Mouse (Mus musculus): Measurements from ENCODE around the gene 4930544D05Rik. TPM values are rescaled to one million over a fixed set of nuclear protein-coding genes. Genes with fewer than 3 reads are reported as not detected.
A peak's percentile ranks its signal among the peaks of the same experiment; 100 is the strongest.

The 4930544D05Rik gene
- total RNA-seq, 1 experiment: 0.45 TPM

GRCm38 (mm10) chr11:70583775-70584174, 31.9 kb upstream of the 4930544D05Rik start:
- in situ Hi-C loops (cut with MboI; ENCODE audit: low sequenced_read_pairs in 2 of 2, unreplicated experiment in 2 of 2): no loop called here
- Histone ChIP-seq H3K9me3 (ENCODE audit: control insufficient read depth, insufficient read depth, low read depth, low read length) (no peaks in the 10 kb centered on the region), H3K4me3 (ENCODE audit: insufficient read depth in 1 of 2, low read depth in 1 of 2, low read length in 2 of 2, poor library complexity in 1 of 2, severe bottlenecking in 1 of 2) (no peak overlapping the region), H3K27ac (ENCODE audit: insufficient read depth, low read depth, low read length, poor library complexity, severe bottlenecking) (no peak overlapping the region), H3K36me3 (ENCODE audit: control insufficient read depth, insufficient read depth, low read length, poor library complexity, severe bottlenecking) (peaks cover 3% of the 10 kb centered on the region; the same call in 1 of the 2 replicates), H3K4me1 (ENCODE audit: control insufficient read depth in 2 of 2, insufficient read depth in 2 of 2, low read length in 2 of 2, poor library complexity in 1 of 2) (peaks cover 0 to 18% of the 10 kb centered on the region in 2 experiments; a peak in 3 of 4 replicates), H3K9ac (ENCODE audit: insufficient read depth, low read depth, low read length, poor library complexity, severe bottlenecking) (no peak overlapping the region)
- no peak for TF ChIP-seq ZNF384 (IDR thresholded peaks at IDR 0.05; ENCODE audit: low read depth, low read length)
- no peak for TF ChIP-seq ZC3H11A (IDR thresholded peaks at IDR 0.05; ENCODE audit: borderline replicate concordance, low read depth, low read length)
- TF ChIP-seq CHD2 (IDR thresholded peaks at IDR 0.05; ENCODE audit: low read depth, low read length): no peak
- TF ChIP-seq MAFK (IDR thresholded peaks at IDR 0.05; ENCODE audit: insufficient read depth, low read depth, low read length): no peak
- no peak for TF ChIP-seq HCFC1 (IDR thresholded peaks at IDR 0.05; ENCODE audit: borderline replicate concordance, insufficient read depth, low read length)
- no peak for DNase-seq (ENCODE audit: low read depth, low spot score)

- Histone ChIP-seq H3K36me3 (ENCODE audit: control insufficient read depth, insufficient read depth, low read length, poor library complexity, severe bottlenecking) (no peaks in the 10 kb centered on the region), H3K27ac (ENCODE audit: insufficient read depth, low read depth, low read length, poor library complexity, severe bottlenecking) (no peak overlapping the region), H3K9me3 (ENCODE audit: control insufficient read depth, insufficient read depth, low read depth, low read length) (no peaks in the 10 kb centered on the region), H3K4me1 (ENCODE audit: control insufficient read depth in 2 of 2, insufficient read depth in 2 of 2, low read length in 2 of 2, poor library complexity in 1 of 2) (peaks cover 0 to 5% of the 10 kb centered on the region in 2 experiments; a peak in 1 of 4 replicates), H3K4me3 (ENCODE audit: insufficient read depth in 1 of 2, low read depth in 1 of 2, low read length in 2 of 2, poor library complexity in 1 of 2, severe bottlenecking in 1 of 2) (peak overlapping the region in 1 of 2 experiments; percentile 22; a peak in 1 of 4 replicates), H3K9ac (ENCODE audit: insufficient read depth, low read depth, low read length, poor library complexity, severe bottlenecking) (peak overlapping the region; percentile 12; the same call in 1 of the 2 replicates)
- no peak for DNase-seq (ENCODE audit: low read depth, low spot score)
- in situ Hi-C loops (cut with MboI; ENCODE audit: low sequenced_read_pairs in 2 of 2, unreplicated experiment in 2 of 2): no loop called here
- no peak for TF ChIP-seq ZC3H11A (IDR thresholded peaks at IDR 0.05; ENCODE audit: borderline replicate concordance, low read depth, low read length)
- TF ChIP-seq MAFK (IDR thresholded peaks at IDR 0.05; ENCODE audit: insufficient read depth, low read depth, low read length): no peak
- no peak for TF ChIP-seq HCFC1 (IDR thresholded peaks at IDR 0.05; ENCODE audit: borderline replicate concordance, insufficient read depth, low read length)
- TF ChIP-seq CHD2 (IDR thresholded peaks at IDR 0.05; ENCODE audit: low read depth, low read length): no peak
- TF ChIP-seq ZNF384 (IDR thresholded peaks at IDR 0.05; ENCODE audit: low read depth, low read length): no peak
Measured at GRCm38 (mm10) chr11:70585457-70585856, 30.2 kb upstream of the 4930544D05Rik start.

GRCm38 (mm10) chr11:70586261-70586660, 29.4 kb upstream of the 4930544D05Rik start:
- Histone ChIP-seq H3K4me1 (ENCODE audit: control insufficient read depth in 2 of 2, insufficient read depth in 2 of 2, low read length in 2 of 2, poor library complexity in 1 of 2) (peaks cover 0 to 5% of the 10 kb centered on the region in 2 experiments; a peak in 1 of 4 replicates), H3K4me3 (ENCODE audit: insufficient read depth in 1 of 2, low read depth in 1 of 2, low read length in 2 of 2, poor library complexity in 1 of 2, severe bottlenecking in 1 of 2) (no peak overlapping the region), H3K9ac (ENCODE audit: insufficient read depth, low read depth, low read length, poor library complexity, severe bottlenecking) (no peak overlapping the region), H3K36me3 (ENCODE audit: control insufficient read depth, insufficient read depth, low read length, poor library complexity, severe bottlenecking) (no peaks in the 10 kb centered on the region), H3K9me3 (ENCODE audit: control insufficient read depth, insufficient read depth, low read depth, low read length) (no peaks in the 10 kb centered on the region), H3K27ac (ENCODE audit: insufficient read depth, low read depth, low read length, poor library complexity, severe bottlenecking) (no peak overlapping the region)
- in situ Hi-C loops (cut with MboI; ENCODE audit: low sequenced_read_pairs in 2 of 2, unreplicated experiment in 2 of 2): no loop called here
- no peak for TF ChIP-seq MAFK (IDR thresholded peaks at IDR 0.05; ENCODE audit: insufficient read depth, low read depth, low read length)
- no peak for TF ChIP-seq ZNF384 (IDR thresholded peaks at IDR 0.05; ENCODE audit: low read depth, low read length)
- no peak for DNase-seq (ENCODE audit: low read depth, low spot score)

GRCm38 (mm10) chr11:70586954-70587353, 28.7 kb upstream of the 4930544D05Rik start:
- Histone ChIP-seq H3K27ac (ENCODE audit: insufficient read depth, low read depth, low read length, poor library complexity, severe bottlenecking) (no peak overlapping the region), H3K9ac (ENCODE audit: insufficient read depth, low read depth, low read length, poor library complexity, severe bottlenecking) (no peak overlapping the region), H3K36me3 (ENCODE audit: control insufficient read depth, insufficient read depth, low read length, poor library complexity, severe bottlenecking) (no peaks in the 10 kb centered on the region), H3K4me3 (ENCODE audit: insufficient read depth in 1 of 2, low read depth in 1 of 2, low read length in 2 of 2, poor library complexity in 1 of 2, severe bottlenecking in 1 of 2) (no peak overlapping the region), H3K9me3 (ENCODE audit: control insufficient read depth, insufficient read depth, low read depth, low read length) (no peaks in the 10 kb centered on the region), H3K4me1 (ENCODE audit: control insufficient read depth in 2 of 2, insufficient read depth in 2 of 2, low read length in 2 of 2, poor library complexity in 1 of 2) (peaks cover 0 to 5% of the 10 kb centered on the region in 2 experiments; a peak in 1 of 4 replicates)
- in situ Hi-C loops (cut with MboI; ENCODE audit: low sequenced_read_pairs in 2 of 2, unreplicated experiment in 2 of 2): no loop called here
- no peak for DNase-seq (ENCODE audit: low read depth, low spot score)
- TF ChIP-seq CHD2 (IDR thresholded peaks at IDR 0.05; ENCODE audit: low read depth, low read length) (no peak), ZC3H11A (IDR thresholded peaks at IDR 0.05; ENCODE audit: borderline replicate concordance, low read depth, low read length) (no peak), HCFC1 (IDR thresholded peaks at IDR 0.05; ENCODE audit: borderline replicate concordance, insufficient read depth, low read length) (no peak), MAFK (IDR thresholded peaks at IDR 0.05; ENCODE audit: insufficient read depth, low read depth, low read length) (no peak), ZNF384 (IDR thresholded peaks at IDR 0.05; ENCODE audit: low read depth, low read length) (no peak)

GRCm38 (mm10) chr11:70591733-70592132, 23.9 kb upstream of the 4930544D05Rik start:
- no peak for DNase-seq (ENCODE audit: low read depth, low spot score)
- Histone ChIP-seq H3K4me1 (ENCODE audit: control insufficient read depth in 2 of 2, insufficient read depth in 2 of 2, low read length in 2 of 2, poor library complexity in 1 of 2) (peaks cover 0 to 2% of the 10 kb centered on the region in 2 experiments; a peak in 1 of 4 replicates), H3K9ac (ENCODE audit: insufficient read depth, low read depth, low read length, poor library complexity, severe bottlenecking) (no peak overlapping the region), H3K9me3 (ENCODE audit: control insufficient read depth, insufficient read depth, low read depth, low read length) (no peaks in the 10 kb centered on the region), H3K27ac (ENCODE audit: insufficient read depth, low read depth, low read length, poor library complexity, severe bottlenecking) (no peak overlapping the region), H3K36me3 (ENCODE audit: control insufficient read depth, insufficient read depth, low read length, poor library complexity, severe bottlenecking) (no peaks in the 10 kb centered on the region), H3K4me3 (ENCODE audit: insufficient read depth in 1 of 2, low read depth in 1 of 2, low read length in 2 of 2, poor library complexity in 1 of 2, severe bottlenecking in 1 of 2) (no peak overlapping the region)
- TF ChIP-seq MAFK (IDR thresholded peaks at IDR 0.05; ENCODE audit: insufficient read depth, low read depth, low read length) (no peak), ZNF384 (IDR thresholded peaks at IDR 0.05; ENCODE audit: low read depth, low read length) (no peak), HCFC1 (IDR thresholded peaks at IDR 0.05; ENCODE audit: borderline replicate concordance, insufficient read depth, low read length) (no peak), ZC3H11A (IDR thresholded peaks at IDR 0.05; ENCODE audit: borderline replicate concordance, low read depth, low read length) (no peak), CHD2 (IDR thresholded peaks at IDR 0.05; ENCODE audit: low read depth, low read length) (no peak)
- in situ Hi-C loops (cut with MboI; ENCODE audit: low sequenced_read_pairs in 2 of 2, unreplicated experiment in 2 of 2): no loop called here

Data from ES-E14 (cell line).